Mouse (Mus musculus): Measurements from ENCODE around the gene Ahnak2. TPM values are rescaled to one million over a fixed set of nuclear protein-coding genes. Genes with fewer than 3 reads are reported as not detected.

Ahnak2 gene
- polyA plus RNA-seq, 1 experiment from 2014 or later: 0.13 TPM

DNA sequence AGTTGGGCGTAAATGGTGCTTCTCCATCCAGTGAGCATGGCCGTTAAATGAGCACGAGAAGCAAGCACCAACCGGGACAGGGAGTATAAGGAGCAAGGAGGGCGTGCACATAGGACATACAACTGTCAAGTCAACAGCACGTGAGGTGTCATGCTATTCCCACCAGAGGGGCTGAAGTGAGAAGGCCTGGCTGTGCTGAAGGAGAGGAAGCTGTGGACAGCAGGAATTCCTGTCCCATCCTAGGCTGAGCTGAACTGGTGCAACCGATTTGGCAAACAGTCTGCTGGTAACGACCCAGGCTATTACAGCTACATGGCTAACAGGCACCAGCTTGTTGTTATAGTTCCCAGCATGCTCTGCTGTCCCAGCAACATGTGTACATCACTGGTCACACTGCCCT lies 11.4 kb downstream of the Ahnak2 start:
- Histone ChIP-seq H3K4me3 (ENCODE audit: low read depth, low read length) (no peak overlapping the region), H3K4me2 (ENCODE audit: low read depth, low read length) (no peak overlapping the region), H3K9ac (replicated peaks; ENCODE audit: low read length) (no peak overlapping the region; the same call in 1 of the 2 replicates), H3K9me3 (replicated peaks; ENCODE audit: control insufficient read depth, low read length) (no peaks in the 10 kb centered on the region), H3K36me3 (replicated peaks; ENCODE audit: control insufficient read depth, insufficient read depth, low read depth, low read length) (no peaks in the 10 kb centered on the region), H3K4me1 (ENCODE audit: control insufficient read depth, insufficient read depth, low read length) (no peaks in the 10 kb centered on the region; the same call in 1 of the 2 replicates), H3K27me3 (ENCODE audit: control insufficient read depth, insufficient read depth, low read length) (no peaks in the 10 kb centered on the region), H3K27ac (replicated peaks; ENCODE audit: low read depth, low read length) (no peak overlapping the region)
- WGBS: 70% methylated on average over 8 of the region's 8 CpGs
- no peak for ATAC-seq (replicated peaks; ENCODE audit: insufficient number of reproducible peaks, low FRiP score, low TSS enrichment, low read depth)
- DNase-seq (ENCODE audit: low spot score): no peak

DNA sequence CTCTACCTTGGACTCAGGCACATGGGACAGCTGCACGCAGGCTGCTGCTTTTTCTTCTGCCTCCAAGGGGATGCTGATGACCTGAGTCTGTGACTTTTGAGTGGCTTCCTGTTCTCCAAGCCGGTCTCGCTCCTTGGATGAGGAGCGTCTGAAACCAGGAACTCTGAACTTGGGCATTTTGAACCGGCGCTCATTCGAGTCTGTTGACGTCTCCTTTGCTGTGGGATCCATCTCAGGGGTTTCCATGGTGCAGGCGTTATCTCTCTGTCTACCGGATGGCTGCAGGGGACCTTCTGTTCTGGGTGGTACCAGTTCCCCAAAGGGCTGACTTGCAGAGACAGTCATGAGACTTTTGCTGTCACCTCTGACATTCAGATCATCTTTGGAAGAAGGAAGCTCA lies 28.0 kb downstream of the Ahnak2 start:
- H3K4me1 ChIP-seq (ENCODE audit: control insufficient read depth, insufficient read depth, low read length): no peaks in the 10 kb centered on the region
- DNase-seq (ENCODE audit: low spot score) (no peak), ATAC-seq (replicated peaks; ENCODE audit: insufficient number of reproducible peaks, low FRiP score, low TSS enrichment, low read depth) (no peak)
- no peak overlapping the region for H3K4me2 ChIP-seq (ENCODE audit: low read depth, low read length)
- no peak overlapping the region for H3K27ac ChIP-seq (replicated peaks; ENCODE audit: low read depth, low read length)
- H3K9ac ChIP-seq (replicated peaks; ENCODE audit: low read length): no peak overlapping the region
- WGBS: 94% methylated on average over 10 of the region's 10 CpGs
- no peak overlapping the region for H3K4me3 ChIP-seq (ENCODE audit: low read depth, low read length)
- H3K27me3 ChIP-seq (ENCODE audit: control insufficient read depth, insufficient read depth, low read length): no peaks in the 10 kb centered on the region
- no peaks in the 10 kb centered on the region for H3K9me3 ChIP-seq (replicated peaks; ENCODE audit: control insufficient read depth, low read length)
- H3K36me3 ChIP-seq (replicated peaks; ENCODE audit: control insufficient read depth, insufficient read depth, low read depth, low read length): no peaks in the 10 kb centered on the region

- no peak overlapping the region for H3K4me2 ChIP-seq (ENCODE audit: low read depth, low read length)
- H3K9ac ChIP-seq (replicated peaks; ENCODE audit: low read length): no peak overlapping the region
- ATAC-seq (replicated peaks; ENCODE audit: insufficient number of reproducible peaks, low FRiP score, low TSS enrichment, low read depth) (no peak), DNase-seq (ENCODE audit: low spot score) (no peak)
- H3K36me3 ChIP-seq (replicated peaks; ENCODE audit: control insufficient read depth, insufficient read depth, low read depth, low read length): no peaks in the 10 kb centered on the region
- H3K27me3 ChIP-seq (ENCODE audit: control insufficient read depth, insufficient read depth, low read length): no peaks in the 10 kb centered on the region
- H3K4me3 ChIP-seq (ENCODE audit: low read depth, low read length): no peak overlapping the region
- no peaks in the 10 kb centered on the region for H3K9me3 ChIP-seq (replicated peaks; ENCODE audit: control insufficient read depth, low read length)
- no peak overlapping the region for H3K27ac ChIP-seq (replicated peaks; ENCODE audit: low read depth, low read length)
- WGBS: 83% methylated on average over 6 of the region's 6 CpGs
- H3K4me1 ChIP-seq (ENCODE audit: control insufficient read depth, insufficient read depth, low read length): no peaks in the 10 kb centered on the region
Observed at GRCm38 (mm10) chr12:112774026-112774425, 28.4 kb downstream of the Ahnak2 start.

GRCm38 (mm10) chr12:112773366-112773765 lies 29.1 kb downstream of the Ahnak2 start:
- no peak overlapping the region for H3K9ac ChIP-seq (replicated peaks; ENCODE audit: low read length)
- H3K27ac ChIP-seq (replicated peaks; ENCODE audit: low read depth, low read length): no peak overlapping the region

GRCm38 (mm10) chr12:112772306-112772705 lies 30.2 kb downstream of the Ahnak2 start:
- Histone ChIP-seq H3K27me3 (ENCODE audit: control insufficient read depth, insufficient read depth, low read length) (no peaks in the 10 kb centered on the region), H3K4me2 (ENCODE audit: low read depth, low read length) (no peak overlapping the region), H3K9ac (replicated peaks; ENCODE audit: low read length) (no peak overlapping the region), H3K4me3 (ENCODE audit: low read depth, low read length) (no peak overlapping the region), H3K27ac (replicated peaks; ENCODE audit: low read depth, low read length) (no peak overlapping the region), H3K9me3 (replicated peaks; ENCODE audit: control insufficient read depth, low read length) (no peaks in the 10 kb centered on the region), H3K36me3 (replicated peaks; ENCODE audit: control insufficient read depth, insufficient read depth, low read depth, low read length) (no peaks in the 10 kb centered on the region), H3K4me1 (ENCODE audit: control insufficient read depth, insufficient read depth, low read length) (no peaks in the 10 kb centered on the region)
- ATAC-seq (replicated peaks; ENCODE audit: insufficient number of reproducible peaks, low FRiP score, low TSS enrichment, low read depth) (no peak), DNase-seq (ENCODE audit: low spot score) (no peak)
- 90% methylated on average over 14 of the region's 14 CpGs for WGBS

More at GRCm38 (mm10) chr12:112773366-112773765, 29.1 kb downstream of the Ahnak2 start:
- 48% methylated on average over 9 of the region's 9 CpGs for WGBS
- Histone ChIP-seq H3K27me3 (ENCODE audit: control insufficient read depth, insufficient read depth, low read length) (no peaks in the 10 kb centered on the region), H3K4me3 (ENCODE audit: low read depth, low read length) (no peak overlapping the region), H3K4me2 (ENCODE audit: low read depth, low read length) (no peak overlapping the region), H3K4me1 (ENCODE audit: control insufficient read depth, insufficient read depth, low read length) (no peaks in the 10 kb centered on the region), H3K9me3 (replicated peaks; ENCODE audit: control insufficient read depth, low read length) (no peaks in the 10 kb centered on the region), H3K36me3 (replicated peaks; ENCODE audit: control insufficient read depth, insufficient read depth, low read depth, low read length) (no peaks in the 10 kb centered on the region)
- DNase-seq (ENCODE audit: low spot score) (no peak), ATAC-seq (replicated peaks; ENCODE audit: insufficient number of reproducible peaks, low FRiP score, low TSS enrichment, low read depth) (no peak)

DNA sequence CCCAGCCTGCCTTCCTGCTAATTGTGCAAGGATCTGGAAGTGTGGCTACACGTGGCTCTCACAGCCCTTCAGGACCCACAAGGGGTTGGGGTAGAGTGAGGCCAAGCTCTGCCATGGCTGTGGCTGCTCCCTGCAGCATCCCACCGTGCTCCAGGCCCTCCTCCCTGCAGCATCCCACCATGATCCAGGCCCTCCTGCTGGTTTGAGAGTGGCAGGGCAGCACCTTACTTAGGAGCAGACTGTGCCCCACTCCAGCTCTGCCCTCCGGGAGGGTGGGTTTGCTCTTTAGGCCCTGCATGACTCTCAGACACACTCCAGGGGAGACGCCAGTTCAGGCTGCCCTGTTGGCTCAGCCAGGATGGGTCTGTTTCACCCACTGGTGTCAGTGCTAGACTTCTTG lies 32.1 kb downstream of the Ahnak2 start:
- H3K4me1 ChIP-seq (ENCODE audit: control insufficient read depth, insufficient read depth, low read length): no peaks in the 10 kb centered on the region
- H3K9ac ChIP-seq (replicated peaks; ENCODE audit: low read length): no peak overlapping the region
- H3K9me3 ChIP-seq (replicated peaks; ENCODE audit: control insufficient read depth, low read length): no peaks in the 10 kb centered on the region
- H3K4me2 ChIP-seq (ENCODE audit: low read depth, low read length): no peak overlapping the region
- DNase-seq (ENCODE audit: low spot score) (no peak), ATAC-seq (replicated peaks; ENCODE audit: insufficient number of reproducible peaks, low FRiP score, low TSS enrichment, low read depth) (no peak)
- H3K4me3 ChIP-seq (ENCODE audit: low read depth, low read length): no peak overlapping the region
- no peaks in the 10 kb centered on the region for H3K27me3 ChIP-seq (ENCODE audit: control insufficient read depth, insufficient read depth, low read length)
- H3K36me3 ChIP-seq (replicated peaks; ENCODE audit: control insufficient read depth, insufficient read depth, low read depth, low read length): no peaks in the 10 kb centered on the region
- WGBS: 71% methylated on average over 4 of the region's 4 CpGs
- H3K27ac ChIP-seq (replicated peaks; ENCODE audit: low read depth, low read length): no peak overlapping the region

DNA sequence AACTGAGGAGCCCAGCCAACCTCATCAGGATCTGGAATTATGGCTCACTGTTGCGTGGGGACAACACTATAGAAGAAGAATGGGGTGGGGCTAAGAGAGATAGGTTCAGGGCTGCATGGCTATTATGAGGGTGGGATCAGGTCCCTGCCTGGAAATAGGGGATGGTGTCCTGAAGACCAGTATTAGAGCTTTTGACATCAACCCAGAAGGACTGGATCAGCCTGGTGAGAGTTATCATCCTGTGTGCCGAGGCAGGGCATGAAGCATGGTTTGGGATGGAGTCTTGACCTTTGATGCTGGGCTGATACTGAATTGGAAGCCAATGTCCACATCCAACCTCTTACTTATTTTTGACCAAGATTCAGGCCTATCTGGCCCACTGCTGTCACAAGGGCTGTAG lies 32.7 kb downstream of the Ahnak2 start:
- DNase-seq (ENCODE audit: low spot score): no peak
- no peak for ATAC-seq (replicated peaks; ENCODE audit: insufficient number of reproducible peaks, low FRiP score, low TSS enrichment, low read depth)
- 59% methylated on average over 2 of the region's 2 CpGs for WGBS
- no peaks in the 10 kb centered on the region for H3K27me3 ChIP-seq (ENCODE audit: control insufficient read depth, insufficient read depth, low read length)
- H3K9ac ChIP-seq (replicated peaks; ENCODE audit: low read length): no peak overlapping the region
- H3K36me3 ChIP-seq (replicated peaks; ENCODE audit: control insufficient read depth, insufficient read depth, low read depth, low read length): no peaks in the 10 kb centered on the region
- H3K9me3 ChIP-seq (replicated peaks; ENCODE audit: control insufficient read depth, low read length): no peaks in the 10 kb centered on the region
- no peak overlapping the region for H3K27ac ChIP-seq (replicated peaks; ENCODE audit: low read depth, low read length)
- no peak overlapping the region for H3K4me3 ChIP-seq (ENCODE audit: low read depth, low read length)
- no peak overlapping the region for H3K4me2 ChIP-seq (ENCODE audit: low read depth, low read length)
- H3K4me1 ChIP-seq (ENCODE audit: control insufficient read depth, insufficient read depth, low read length): no peaks in the 10 kb centered on the region

GRCm38 (mm10) chr12:112769031-112769430 lies 33.4 kb downstream of the Ahnak2 start:
- H3K9ac ChIP-seq (replicated peaks; ENCODE audit: low read length): no peak overlapping the region
- no peaks in the 10 kb centered on the region for H3K9me3 ChIP-seq (replicated peaks; ENCODE audit: control insufficient read depth, low read length)
- no peak overlapping the region for H3K4me2 ChIP-seq (ENCODE audit: low read depth, low read length)
- no peak overlapping the region for H3K27ac ChIP-seq (replicated peaks; ENCODE audit: low read depth, low read length)
- no peaks in the 10 kb centered on the region for H3K27me3 ChIP-seq (ENCODE audit: control insufficient read depth, insufficient read depth, low read length)
- no peak for DNase-seq (ENCODE audit: low spot score)
- WGBS: 79% methylated on average over 6 of the region's 6 CpGs
- H3K4me3 ChIP-seq (ENCODE audit: low read depth, low read length): no peak overlapping the region
- H3K4me1 ChIP-seq (ENCODE audit: control insufficient read depth, insufficient read depth, low read length): no peaks in the 10 kb centered on the region
- no peaks in the 10 kb centered on the region for H3K36me3 ChIP-seq (replicated peaks; ENCODE audit: control insufficient read depth, insufficient read depth, low read depth, low read length)
- no peak for ATAC-seq (replicated peaks; ENCODE audit: insufficient number of reproducible peaks, low FRiP score, low TSS enrichment, low read depth)

Data from embryonic facial prominence, embryonic 11.5 days (tissue).